ENCODE assay signal across 8 mouse cellular contexts in the genomic region with DNA sequence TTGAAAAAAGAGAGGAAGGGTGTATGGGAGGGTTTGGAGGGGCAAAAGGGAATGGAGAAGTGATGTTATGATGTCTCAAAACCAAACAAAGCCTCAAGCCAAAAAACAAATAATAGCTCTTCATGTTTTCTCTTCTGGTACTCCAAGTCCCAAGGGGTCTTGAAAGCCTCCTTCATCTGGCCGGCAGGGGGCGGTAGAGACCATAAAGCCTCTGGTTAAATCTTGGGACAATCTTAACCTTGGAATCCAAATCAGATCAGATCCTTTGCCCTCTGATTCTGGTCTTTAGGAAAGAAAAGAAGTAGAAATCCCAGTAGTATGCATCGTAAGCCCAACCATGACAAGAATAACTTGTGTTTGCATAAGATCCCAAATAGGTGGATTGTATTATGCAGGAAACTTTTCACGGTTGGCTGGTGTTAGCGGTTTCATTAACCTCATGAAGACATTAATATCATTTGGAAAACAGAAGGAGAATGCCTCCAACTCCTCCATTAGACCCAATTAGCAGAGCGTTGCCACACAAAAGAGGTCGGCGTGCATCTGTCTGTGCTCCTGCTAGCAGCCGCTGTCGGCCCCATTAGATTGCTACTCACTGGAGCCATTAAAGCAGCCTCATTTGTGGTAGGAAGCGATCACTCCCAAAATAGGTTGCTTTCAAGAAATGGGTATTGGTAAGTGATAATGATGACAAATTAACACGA.
A peak's percentile ranks its signal among the peaks of the same experiment; 100 is the strongest.
DNase-seq lines count a peak whose midpoint lies in the region; ATAC-seq and TF ChIP-seq lines count a peak whose summit lies in the region.

No protein-coding gene starts in this region.

- no peaks in the 10 kb centered on the region for H3K36me3 ChIP-seq in liver, adult 2 months (ENCODE audit: control insufficient read depth, insufficient read depth, low read length)
- H3K36me3 ChIP-seq in liver, embryonic 12.5 days = no peaks in the 10 kb centered on the region
- no peaks in the 10 kb centered on the region for H3K36me3 ChIP-seq in forebrain, embryonic 11.5 days (ENCODE audit: control insufficient read depth, insufficient read depth, low read length)
- no peaks in the 10 kb centered on the region for H3K36me3 ChIP-seq in hindbrain, embryonic 16.5 days (ENCODE audit: control insufficient read depth, insufficient read depth, low read length)

- TF ChIP-seq POLR2A in liver, adult 2 months (IDR thresholded peaks at IDR 0.05; ENCODE audit: extremely low read depth, insufficient read depth, low read length) = no peak

- no peak overlapping the region for H3K4me2 ChIP-seq in liver, embryonic 12.5 days
- H3K4me2 ChIP-seq in forebrain, embryonic 11.5 days (ENCODE audit: low read depth, low read length, severe bottlenecking) = no peak overlapping the region
- H3K4me2 ChIP-seq in hindbrain, embryonic 16.5 days (ENCODE audit: low read length) = 0 out of 2 replicates have a peak overlapping the region, but pooled peaks have one; percentile 0

- ATAC-seq in liver, embryonic 12.5 days = no peak
- ATAC-seq in forebrain, embryonic 11.5 days (replicated peaks; ENCODE audit: low FRiP score) = peak; percentile 83
- ATAC-seq in hindbrain, embryonic 16.5 days = peak; percentile 63

- no peak overlapping the region for H3K9ac ChIP-seq in liver, adult 2 months (ENCODE audit: low read depth, low read length)
- no peak overlapping the region for H3K9ac ChIP-seq in liver, embryonic 12.5 days
- no peak overlapping the region for H3K9ac ChIP-seq in forebrain, embryonic 11.5 days (ENCODE audit: low read length)
- no peak overlapping the region for H3K9ac ChIP-seq in hindbrain, embryonic 16.5 days (ENCODE audit: low read depth, low read length)

- H3K9me3 ChIP-seq in liver, embryonic 12.5 days (replicated peaks) = no peaks in the 10 kb centered on the region
- H3K9me3 ChIP-seq in forebrain, embryonic 11.5 days (ENCODE audit: control insufficient read depth, low read length) = no peaks in the 10 kb centered on the region
- H3K9me3 ChIP-seq in hindbrain, embryonic 16.5 days (ENCODE audit: control insufficient read depth, low read length) = no peaks in the 10 kb centered on the region

- DNase-seq in liver, adult 2 months (ENCODE audit: extremely low read depth, low read depth, low spot score) = peak; percentile 29
- DNase-seq in c-Kit-negative CD71-positive TER-119-positive erythroid progenitor cells, embryonic 14.5 days (ENCODE audit: low read depth, low spot score) = peak; percentile 8
- DNase-seq in forebrain, embryonic 11.5 days (ENCODE audit: low spot score) = peak; percentile 91
- DNase-seq in left cerebral cortex, postnatal 4 days = peak; percentile 90
- DNase-seq in ovary, postnatal 14 days (ENCODE audit: low spot score) = peak; percentile 54
- DNase-seq in urinary bladder, postnatal 25 days (ENCODE audit: low spot score) = peak; percentile 41

- peak; percentile 70 for TF ChIP-seq CTCF in liver, adult 2 months (IDR thresholded peaks at IDR 0.05; ENCODE audit: low read depth, low read length)

- intact Hi-C loops in left cerebral cortex, postnatal 4 days (cut with DNase I) = loop anchor here (10.0 kb wide), 3 partner anchors 275 to 845 kb away; partner anchors contain the start of gene Plppr1

- H3K27me3 ChIP-seq in liver, adult 2 months (ENCODE audit: control insufficient read depth, insufficient read depth, low read length) = no peaks in the 10 kb centered on the region
- H3K27me3 ChIP-seq in liver, embryonic 12.5 days (replicated peaks) = no peaks in the 10 kb centered on the region
- H3K27me3 ChIP-seq in forebrain, embryonic 11.5 days (ENCODE audit: control insufficient read depth, insufficient read depth, low read length) = no peaks in the 10 kb centered on the region
- H3K27me3 ChIP-seq in hindbrain, embryonic 16.5 days (replicated peaks; ENCODE audit: control insufficient read depth, insufficient read depth, low read length) = no peaks in the 10 kb centered on the region

- no peak overlapping the region for H3K4me3 ChIP-seq in liver, adult 2 months (ENCODE audit: insufficient read depth, low read depth, low read length)
- H3K4me3 ChIP-seq in liver, embryonic 12.5 days = no peak overlapping the region
- no peak overlapping the region for H3K4me3 ChIP-seq in forebrain, embryonic 11.5 days (ENCODE audit: low read depth, low read length)
- no peak overlapping the region for H3K4me3 ChIP-seq in hindbrain, embryonic 16.5 days (ENCODE audit: low read length)

- H3K79me2 ChIP-seq in liver, adult 2 months (ENCODE audit: control insufficient read depth, insufficient read depth, low read length) = no peaks in the 10 kb centered on the region

- 75% methylated on average over 12 of the region's 12 CpGs for WGBS in liver, adult 2 months
- 58% methylated on average over 12 of the region's 12 CpGs for WGBS in liver, embryonic 12.5 days (ENCODE audit: insufficient replicate concordance)
- 39% methylated on average over 12 of the region's 12 CpGs for WGBS in forebrain, embryonic 11.5 days
- WGBS in hindbrain, embryonic 16.5 days = 45% methylated on average over 12 of the region's 12 CpGs

- H3K4me1 ChIP-seq in liver, adult 2 months (ENCODE audit: control insufficient read depth, insufficient read depth, low read length) = no peaks in the 10 kb centered on the region
- H3K4me1 ChIP-seq in liver, embryonic 12.5 days = no peaks in the 10 kb centered on the region
- H3K4me1 ChIP-seq in forebrain, embryonic 11.5 days (replicated peaks; ENCODE audit: control insufficient read depth, insufficient read depth, low read length) = no peaks in the 10 kb centered on the region
- H3K4me1 ChIP-seq in hindbrain, embryonic 16.5 days (ENCODE audit: control insufficient read depth, insufficient read depth, low read depth, low read length) = no peaks in the 10 kb centered on the region; the same call in 1 of the 2 replicates

- H3K27ac ChIP-seq in liver, adult 2 months (replicated peaks; ENCODE audit: insufficient read depth, low read depth, low read length) = no peak overlapping the region
- H3K27ac ChIP-seq in liver, embryonic 12.5 days = no peak overlapping the region
- no peak overlapping the region for H3K27ac ChIP-seq in forebrain, embryonic 11.5 days (ENCODE audit: low read depth, low read length)
- H3K27ac ChIP-seq in hindbrain, embryonic 16.5 days (ENCODE audit: low read depth, low read length) = no peak overlapping the region

Comparison
In these comparisons a context has a peak if more than half of its experiments do, and no peak if none do; other contexts are left out.
1. DNase-seq: peak in every context shown above with its lines; median percentile 91 in forebrain, embryonic 11.5 days; 90 in left cerebral cortex, postnatal 4 days; 54 in ovary, postnatal 14 days; 41 in urinary bladder, postnatal 25 days; 29 in liver, adult 2 months; 8 in c-Kit-negative CD71-positive TER-119-positive erythroid progenitor cells, embryonic 14.5 days.